Mouse (Mus musculus): ENCODE results near the gene Wwox.

- TF ChIP-seq CHD1 (IDR thresholded peaks at IDR 0.05; ENCODE audit: low read depth, low read length) (no peak), RCOR1 (conservative IDR thresholded peaks at IDR 0.05; ENCODE audit: low read depth, low read length) (no peak), ELF1 (IDR thresholded peaks at IDR 0.05; ENCODE audit: low read depth, low read length) (no peak), POLR2AphosphoS2 (IDR thresholded peaks at IDR 0.05; ENCODE audit: low read depth, low read length) (no peak), NRF1 (IDR thresholded peaks at IDR 0.05; ENCODE audit: low read depth, low read length) (no peak), E2F4 (IDR thresholded peaks at IDR 0.05; ENCODE audit: insufficient replicate concordance, low read depth, low read length) (no peak), CHD2 (IDR thresholded peaks at IDR 0.05; ENCODE audit: low read length) (no peak), CTCF (conservative IDR thresholded peaks at IDR 0.05 in 1 of 2, IDR thresholded peaks at IDR 0.05 in 1 of 2; ENCODE audit: low read depth in 2 of 2, low read length in 2 of 2) (no peak), POLR2A (IDR thresholded peaks at IDR 0.05; ENCODE audit: low read depth, low read length) (no peak), TCF12 (IDR thresholded peaks at IDR 0.05; ENCODE audit: low read depth, low read length) (no peak), EP300 (IDR thresholded peaks at IDR 0.05; ENCODE audit: low read length) (no peak), ZC3H11A (IDR thresholded peaks at IDR 0.05; ENCODE audit: low read depth, low read length) (no peak)
Observed at GRCm38 (mm10) chr8:114806826-114807420, 367.5 kb downstream of the Wwox start.
